Mouse (Mus musculus) forelimb bud, embryonic 11.5 days (tissue): ENCODE measurements around the gene Nbl1.

Experiments
- DNase-seq: peaks from one replicate; pipeline ENCODE4 v3.0.0-alpha.2; 2012; ENCODE audit warnings: low read depth, low spot score

Gene Nbl1

GRCm38 (mm10) chr4:139092356-139093195 is at the start of gene Nbl1:
Nbl1 (minus strand) TSS chr4:139092993.
- no peak for DNase-seq

GRCm38 (mm10) chr4:139141785-139142184 is 49.0 kb upstream of the Nbl1 start:
- no peak for DNase-seq

- no peak for DNase-seq
Observed at GRCm38 (mm10) chr4:139140267-139140666, 47.5 kb upstream of the Nbl1 start.

GRCm38 (mm10) chr4:139136011-139136410 is 43.2 kb upstream of the Nbl1 start:
- no peak for DNase-seq

GRCm38 (mm10) chr4:139133109-139133508 is 40.3 kb upstream of the Nbl1 start:
- DNase-seq: no peak

- no peak for DNase-seq
Observed at GRCm38 (mm10) chr4:139131858-139132672, 39.3 kb upstream of the Nbl1 start.

- DNase-seq: peak; percentile 97
Observed at GRCm38 (mm10) chr4:139130701-139131549, 38.1 kb upstream of the Nbl1 start, which contains the start of gene Minos1. Minos1 (minus strand) TSS chr4:139131113.

GRCm38 (mm10) chr4:139129806-139130700 is 37.3 kb upstream of the Nbl1 start:
- no peak for DNase-seq

GRCm38 (mm10) chr4:139126475-139126874 is 33.7 kb upstream of the Nbl1 start:
- DNase-seq: no peak

GRCm38 (mm10) chr4:139124940-139125339 is 32.1 kb upstream of the Nbl1 start:
- no peak for DNase-seq

GRCm38 (mm10) chr4:139122557-139122956 is 29.8 kb upstream of the Nbl1 start:
- no peak for DNase-seq

- DNase-seq: no peak
Observed at GRCm38 (mm10) chr4:139120998-139121397, 28.2 kb upstream of the Nbl1 start.

GRCm38 (mm10) chr4:139120281-139120814 is 27.6 kb upstream of the Nbl1 start:
- no peak for DNase-seq

GRCm38 (mm10) chr4:139116356-139117063 is 23.7 kb upstream of the Nbl1 start:
- DNase-seq: no peak

GRCm38 (mm10) chr4:139115721-139116120 is 22.9 kb upstream of the Nbl1 start:
- no peak for DNase-seq

- no peak for DNase-seq
Observed at GRCm38 (mm10) chr4:139112482-139112881, 19.7 kb upstream of the Nbl1 start.

- no peak for DNase-seq
Observed at GRCm38 (mm10) chr4:139111421-139111820, 18.6 kb upstream of the Nbl1 start.

GRCm38 (mm10) chr4:139110858-139111257 is 18.1 kb upstream of the Nbl1 start:
- DNase-seq: no peak

- no peak for DNase-seq
Observed at GRCm38 (mm10) chr4:139105453-139105852, 12.7 kb upstream of the Nbl1 start.

GRCm38 (mm10) chr4:139101546-139101945 is 8.8 kb upstream of the Nbl1 start:
- no peak for DNase-seq
